Mouse (Mus musculus) adrenal gland, postnatal 14 days (tissue): Measurements from ENCODE around the gene Wiz. TPM values are rescaled to one million over a fixed set of nuclear protein-coding genes. Genes with fewer than 3 reads are reported as not detected.

Experiments
- DNase-seq: peaks from one replicate; pipeline ENCODE4 v3.0.0; 2021; ENCODE audit warnings: mixed read lengths
- long read RNA-seq, 2 experiments: library from polyadenylated mRNA; stranded (forward); transcript quantifications; one replicate each; pipeline ENCODE4 v2.0.0; 2021
- total RNA-seq: library from RNA; stranded (reverse); gene quantifications from 2 replicates; pipeline ENCODE4 v1.2.3, GENCODE M21; 2021

The Wiz gene
- total RNA-seq = 41.8 and 47.9 TPM in 2 replicates
- long read RNA-seq, experiment 1, full-length matches to known transcripts = 13 of 44 reads
- long read RNA-seq, experiment 1, partial matches to known transcripts = 11 of 44 reads
- long read RNA-seq, experiment 1, other reads (novel, unspliced or antisense) = 20 of 44 reads
- long read RNA-seq, experiment 2, full-length matches to known transcripts = 7 of 27 reads
- long read RNA-seq, experiment 2, partial matches to known transcripts = 14 of 27 reads
- long read RNA-seq, experiment 2, other reads (novel, unspliced or antisense) = 6 of 27 reads

DNA sequence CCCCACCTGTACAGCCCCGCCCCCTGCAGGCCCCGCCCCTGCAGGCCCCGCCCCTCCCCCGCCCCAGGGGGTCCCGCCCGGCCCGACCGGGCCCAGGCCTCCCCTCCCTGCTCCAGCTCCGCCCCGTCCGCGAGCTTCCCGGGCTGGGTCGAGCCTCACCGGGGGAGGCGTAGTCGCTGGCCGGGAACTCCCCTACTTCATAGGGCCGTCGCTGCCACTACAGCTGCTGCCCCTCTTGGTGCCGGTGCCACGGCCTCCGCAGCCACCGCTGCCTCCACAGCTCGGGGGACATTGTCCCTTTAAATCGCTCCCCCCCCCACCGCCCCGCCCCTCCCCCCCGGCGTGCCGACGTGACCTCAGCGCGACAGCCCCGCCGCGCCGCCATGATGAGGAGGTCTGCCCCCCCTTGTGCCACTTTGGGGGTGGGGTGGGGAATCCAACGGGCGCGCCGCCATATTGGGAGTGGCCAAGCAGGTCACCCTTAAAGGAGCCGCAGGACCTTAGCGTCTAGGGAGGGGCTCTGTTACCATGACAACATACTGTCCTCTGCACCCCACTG, at the start of gene Wiz:
TSS of gene Wiz (minus strand) at position 339 of the 559 bp plus-strand sequence.
- DNase-seq = peak; percentile 98

DNA sequence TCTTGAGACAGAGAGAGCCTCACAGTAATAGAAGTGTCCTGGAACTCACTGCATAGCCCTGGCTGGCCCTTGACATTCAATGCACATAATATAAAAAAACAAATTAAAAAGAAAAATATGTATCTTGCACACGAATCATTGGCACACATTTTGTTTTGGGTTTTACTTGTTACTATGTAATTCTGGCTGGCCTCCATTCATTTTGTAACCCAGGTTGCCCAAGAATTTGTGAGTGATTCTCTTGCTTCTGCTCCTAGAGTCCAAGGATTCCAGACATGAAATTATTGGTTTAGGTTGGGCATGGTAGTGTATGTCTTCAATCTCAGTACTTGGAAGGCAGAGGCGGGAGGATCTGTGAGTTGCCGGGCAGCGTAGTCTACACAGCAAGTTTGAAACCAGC, 47.9 kb upstream of the Wiz start:
- peak; percentile 38 for DNase-seq

DNA sequence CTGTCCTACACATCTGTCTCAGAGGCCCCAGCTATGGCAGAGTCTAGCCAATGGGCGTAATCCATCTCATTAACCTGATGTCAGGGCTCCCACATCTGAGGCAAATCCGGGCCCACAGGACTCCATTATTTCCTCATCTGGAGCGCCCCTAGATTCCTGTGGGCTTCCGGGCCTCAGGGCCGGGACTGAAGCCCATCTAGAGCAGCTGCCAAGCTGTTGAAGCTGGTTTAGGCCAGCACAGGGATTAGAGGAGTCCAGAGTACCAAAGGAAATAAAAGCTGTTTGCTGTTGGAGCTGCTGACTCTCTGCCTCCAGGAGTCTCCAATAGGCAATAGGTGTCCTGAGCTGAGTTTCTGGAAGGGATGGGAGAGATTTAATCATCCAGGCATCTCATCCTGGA, 45.9 kb upstream of the Wiz start:
- no peak for DNase-seq

DNA sequence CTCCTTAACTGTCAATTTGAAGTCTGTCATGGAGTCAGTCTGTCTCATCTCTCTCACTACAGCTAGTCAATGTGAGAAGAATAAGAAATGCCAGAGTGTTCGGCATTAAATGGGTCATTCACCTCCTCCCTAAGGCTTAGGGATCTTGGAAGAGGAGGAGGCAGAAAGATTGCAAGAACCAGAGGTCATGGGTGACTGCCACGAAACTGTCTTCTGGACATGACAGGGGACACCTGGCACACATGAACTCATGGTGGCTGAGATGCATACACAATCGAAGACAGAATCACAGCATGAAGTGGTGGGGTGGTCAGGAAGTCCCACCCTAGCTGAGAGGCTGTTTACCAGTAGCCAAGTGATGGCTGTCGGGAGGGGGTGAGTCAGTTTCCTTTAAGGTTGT, 45.1 kb upstream of the Wiz start:
- no peak for DNase-seq

DNA sequence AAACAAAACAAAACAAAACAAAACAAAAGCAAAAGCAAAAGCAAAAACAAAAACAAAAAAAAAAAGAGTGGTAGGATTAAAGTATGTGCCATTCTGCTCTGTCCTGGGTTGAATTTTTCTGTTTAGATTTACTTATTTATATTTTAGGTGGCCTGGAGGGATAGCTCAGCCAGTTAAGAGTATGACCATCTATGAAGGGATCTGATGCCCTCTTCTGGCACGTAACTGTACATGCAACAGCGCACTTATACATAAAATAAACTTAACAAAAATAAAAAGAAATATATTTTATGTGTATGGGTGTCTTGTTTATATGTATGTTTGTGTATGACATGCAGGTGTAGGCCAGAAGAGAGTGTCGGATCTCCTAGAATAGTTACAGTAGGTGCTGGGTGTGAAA, 42.7 kb upstream of the Wiz start:
- no peak for DNase-seq

DNA sequence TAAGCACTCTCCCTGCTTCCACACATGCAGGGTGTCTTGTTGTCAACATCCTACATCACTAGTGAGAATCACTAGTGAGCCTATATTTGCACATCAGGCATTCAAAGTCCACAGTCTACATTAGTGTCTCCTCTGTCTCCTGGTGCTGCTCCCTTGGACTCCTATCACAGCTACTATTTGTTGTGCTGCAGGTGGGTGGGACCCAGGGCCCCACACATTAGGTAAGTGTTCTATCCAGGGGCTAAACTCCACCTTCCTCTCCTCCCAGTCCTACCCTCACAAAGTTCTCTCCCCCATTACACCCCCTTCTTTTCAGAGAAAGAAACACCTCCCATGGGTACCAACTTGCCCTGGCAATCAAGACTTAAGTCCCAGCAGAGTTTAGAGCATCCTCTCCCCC, 37.4 kb upstream of the Wiz start:
- DNase-seq = no peak

DNA sequence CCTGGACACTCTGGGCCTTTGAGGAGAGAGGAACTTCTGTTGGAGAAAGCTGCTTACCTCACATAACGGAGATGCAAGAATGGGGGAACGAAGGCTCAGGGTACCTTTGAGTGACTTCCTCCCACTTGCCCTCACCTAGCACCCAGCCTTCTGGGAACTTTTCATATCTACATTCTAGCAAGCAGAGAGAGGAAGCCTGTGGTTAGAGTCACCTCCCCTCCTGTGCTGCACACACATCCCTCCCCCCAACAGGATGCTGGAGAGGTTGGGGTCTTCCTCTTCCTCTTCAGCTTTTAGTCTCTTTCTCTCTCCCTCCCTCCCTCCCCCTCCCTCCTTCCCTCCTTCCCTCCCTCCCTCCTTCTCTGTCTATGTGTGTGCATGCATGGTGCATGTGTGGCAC, 34.8 kb upstream of the Wiz start, which contains the start of gene Pglyrp2:
TSS of gene Pglyrp2 (minus strand) at position 134 of the 400 bp plus-strand sequence.
- no peak for DNase-seq

DNA sequence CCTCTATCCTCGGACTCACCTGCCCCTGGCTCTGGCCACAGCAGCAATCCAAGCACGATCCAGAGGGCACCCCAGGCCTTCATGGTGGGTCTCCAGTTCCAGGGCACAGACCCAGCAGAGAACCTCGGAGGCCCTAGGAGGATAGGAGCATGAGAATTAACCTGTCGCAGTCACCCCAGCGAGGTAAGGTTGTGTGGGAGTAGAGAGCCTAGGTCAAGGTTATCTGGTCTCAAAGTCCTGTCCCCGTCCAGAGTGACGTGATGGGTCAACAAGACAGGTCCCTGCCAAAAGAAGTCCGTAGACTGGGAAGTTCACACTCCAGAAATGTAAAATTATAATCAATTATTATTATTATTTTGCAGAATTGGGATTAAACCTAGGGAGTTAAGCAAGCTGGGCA, 31.5 kb upstream of the Wiz start:
- DNase-seq = no peak

DNA sequence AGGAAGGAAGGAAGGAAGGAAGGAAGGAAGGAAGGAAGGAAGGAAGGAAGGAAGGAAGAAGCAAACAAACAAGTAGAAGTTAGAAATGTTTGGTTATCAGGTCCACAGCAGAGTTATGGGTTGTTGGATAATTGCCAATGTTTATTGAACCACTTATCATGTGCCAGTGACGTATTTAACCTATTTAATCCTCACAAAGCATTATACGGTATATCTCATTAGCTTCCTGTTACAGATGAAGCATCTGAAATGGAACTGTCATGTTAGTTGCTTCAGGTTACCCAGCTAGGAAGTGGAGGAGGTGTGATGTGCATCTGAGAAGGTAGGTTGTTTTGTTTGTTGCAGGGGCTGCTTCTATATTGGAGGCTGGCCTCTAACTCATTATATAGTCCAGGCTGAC, 30.8 kb upstream of the Wiz start:
- no peak for DNase-seq

DNA sequence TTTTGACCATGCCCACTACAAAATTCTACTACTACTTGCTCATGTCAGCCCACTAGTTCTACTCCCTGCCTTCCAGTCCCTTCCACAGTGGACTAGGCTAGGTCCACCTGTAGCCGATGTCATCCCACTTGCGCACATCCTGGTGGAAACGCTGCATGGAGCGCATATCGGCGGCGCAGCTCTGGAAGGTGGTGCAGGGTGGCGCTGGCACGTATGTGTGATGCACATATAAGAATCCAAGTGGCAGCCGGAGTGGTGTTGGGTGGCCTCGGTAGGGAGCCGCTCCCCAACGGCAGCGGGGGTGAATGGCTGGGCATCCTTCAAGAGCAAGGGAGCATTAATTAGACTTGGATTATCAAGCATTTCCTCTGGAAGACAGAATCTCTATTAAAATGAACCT, 27.5 kb upstream of the Wiz start:
- no peak for DNase-seq

DNA sequence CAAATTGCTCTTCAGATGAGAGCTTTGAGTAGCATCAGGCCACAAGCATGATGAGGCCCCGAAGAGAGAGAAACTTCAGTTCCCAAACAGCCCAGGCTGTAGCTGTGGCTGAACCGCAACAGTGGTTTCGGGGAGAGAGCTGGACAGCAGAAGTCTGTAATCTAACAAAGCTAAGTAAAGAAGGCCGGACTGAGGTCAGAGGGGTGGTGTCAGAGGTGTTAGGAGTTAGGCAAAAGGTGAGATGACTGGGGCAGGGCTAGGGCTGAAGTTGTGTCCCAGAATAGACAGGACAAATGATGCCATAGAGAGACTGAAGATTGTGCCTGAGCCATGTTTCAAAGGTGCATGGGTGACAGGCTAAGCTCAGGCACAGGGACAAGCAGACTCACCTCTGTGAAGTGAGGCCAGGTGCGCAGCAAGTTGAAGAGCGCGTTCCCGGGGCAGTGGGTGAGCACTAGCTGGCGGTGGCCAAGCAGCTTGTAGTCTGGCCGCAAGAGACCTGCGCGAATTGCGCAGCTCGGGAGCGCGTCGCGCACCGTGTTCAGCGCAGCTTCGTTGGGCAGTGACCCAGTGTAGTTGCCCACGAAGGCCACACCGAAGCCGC, 26.3 kb upstream of the Wiz start:
- DNase-seq = no peak

DNA sequence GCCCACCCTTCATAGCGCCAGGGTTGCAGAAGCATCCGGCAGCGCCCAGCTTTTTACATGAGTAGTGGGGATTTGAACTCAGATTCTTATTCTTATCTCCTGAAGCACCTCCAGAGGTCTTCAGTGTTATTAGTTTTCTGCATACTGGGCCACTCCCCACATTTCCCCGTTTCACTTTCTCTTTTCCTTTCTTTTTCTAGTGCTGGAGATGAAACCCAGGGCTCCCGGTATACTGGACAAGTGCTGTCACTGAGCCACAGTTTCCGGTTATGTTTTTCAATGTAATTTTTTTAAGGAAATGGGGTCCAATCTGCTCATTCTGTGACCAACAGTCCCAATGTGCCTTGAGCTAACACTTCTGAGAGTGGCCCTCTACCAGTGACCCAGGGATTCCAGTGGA, 22.7 kb upstream of the Wiz start:
- DNase-seq = no peak

DNA sequence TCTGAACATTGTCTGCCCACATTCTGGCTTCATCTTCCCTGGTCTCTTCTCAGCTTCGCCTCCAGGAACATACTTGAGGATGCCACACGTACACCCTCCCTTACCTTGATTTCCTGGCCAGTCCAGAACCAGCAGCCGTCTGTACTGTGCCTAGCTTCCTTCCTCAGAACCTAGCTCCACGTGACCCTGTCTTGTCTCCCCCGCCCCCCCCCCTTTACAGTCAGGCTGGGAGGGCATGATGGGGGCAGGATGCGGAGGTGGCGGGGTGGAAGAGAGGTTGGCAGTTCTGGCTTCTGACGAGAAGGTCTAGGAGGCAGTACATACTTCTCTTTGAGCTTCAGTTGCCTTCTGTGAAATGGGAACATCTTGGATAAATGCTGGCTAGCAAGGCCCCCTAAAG, 14.2 kb upstream of the Wiz start, which contains the start of gene Rasal3:
TSS of gene Rasal3 (minus strand) at position 167 of the 400 bp plus-strand sequence.
- DNase-seq = no peak

DNA sequence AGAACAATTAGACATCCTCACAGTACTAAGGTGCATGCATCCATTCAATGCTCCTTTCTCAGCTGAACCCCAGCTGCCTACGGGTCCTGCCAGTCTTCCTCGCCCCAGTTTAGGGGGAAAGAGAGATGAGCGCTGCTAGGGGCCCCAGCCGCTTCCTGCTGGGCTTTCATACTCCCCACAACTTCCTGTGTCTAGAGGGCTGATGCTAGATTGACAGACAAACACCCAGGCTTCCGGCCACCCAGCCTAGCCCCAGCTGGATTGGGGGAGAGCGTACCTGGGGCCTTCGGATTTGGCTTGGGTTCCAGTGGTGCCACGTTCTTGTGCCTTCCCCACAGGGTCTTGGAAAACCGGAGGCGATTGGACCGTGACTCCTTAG, 13.5 kb upstream of the Wiz start:
- DNase-seq = no peak

DNA sequence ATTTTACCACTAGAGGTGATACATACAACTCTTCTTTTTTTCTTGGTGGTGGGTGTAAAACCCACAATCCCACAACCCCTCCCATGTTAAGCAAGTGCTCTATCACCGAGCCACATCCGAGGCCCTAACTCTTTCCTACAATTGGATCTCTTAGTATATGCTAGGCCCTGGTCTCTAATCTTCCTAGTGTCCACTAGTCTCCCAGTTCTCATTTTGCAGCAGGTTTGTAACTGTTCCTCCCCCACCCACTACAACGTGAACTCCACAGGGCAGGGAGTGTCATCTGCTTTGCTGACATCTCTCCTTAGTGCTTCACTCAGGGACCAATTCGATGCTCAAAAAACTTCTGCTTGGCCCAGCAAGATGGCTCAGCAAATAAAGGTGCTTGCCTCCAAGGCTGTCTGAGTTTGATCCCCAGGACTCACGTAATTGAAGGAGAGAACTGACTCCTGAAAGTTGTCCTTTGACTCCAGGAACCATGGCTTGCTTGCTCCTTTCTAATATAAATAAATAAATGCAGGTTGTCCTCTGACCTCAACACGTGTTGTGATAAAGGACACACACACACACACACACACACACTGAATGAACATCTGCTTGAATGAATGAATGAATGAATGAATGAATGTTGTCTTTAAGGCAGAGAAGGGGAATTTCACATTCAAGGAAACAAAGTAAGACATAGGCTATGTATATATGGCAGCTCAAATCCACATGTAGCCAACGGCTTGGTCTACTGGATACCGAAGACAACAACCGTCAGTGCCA, 13.0 kb upstream of the Wiz start:
- no peak for DNase-seq

DNA sequence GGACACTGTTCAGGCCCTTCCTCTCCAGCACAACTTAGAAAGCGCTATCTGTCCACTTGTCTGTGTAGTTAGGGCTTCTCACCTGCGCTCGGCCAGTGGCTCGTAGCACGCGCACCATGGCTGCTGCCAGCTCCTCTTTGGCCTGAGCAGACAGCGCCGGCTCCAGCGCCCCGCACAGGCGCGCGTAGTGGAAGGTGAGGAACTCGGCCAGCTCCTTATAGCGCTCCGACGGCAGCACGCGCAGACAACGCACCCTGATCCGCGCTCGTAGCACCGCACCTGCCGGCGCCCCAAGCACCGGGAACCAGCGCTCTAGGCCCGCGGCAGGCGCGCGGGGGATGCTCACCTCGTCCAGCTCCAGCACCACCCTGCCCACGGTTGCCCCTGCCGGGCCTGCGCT, 7.0 kb upstream of the Wiz start:
- no peak for DNase-seq

DNA sequence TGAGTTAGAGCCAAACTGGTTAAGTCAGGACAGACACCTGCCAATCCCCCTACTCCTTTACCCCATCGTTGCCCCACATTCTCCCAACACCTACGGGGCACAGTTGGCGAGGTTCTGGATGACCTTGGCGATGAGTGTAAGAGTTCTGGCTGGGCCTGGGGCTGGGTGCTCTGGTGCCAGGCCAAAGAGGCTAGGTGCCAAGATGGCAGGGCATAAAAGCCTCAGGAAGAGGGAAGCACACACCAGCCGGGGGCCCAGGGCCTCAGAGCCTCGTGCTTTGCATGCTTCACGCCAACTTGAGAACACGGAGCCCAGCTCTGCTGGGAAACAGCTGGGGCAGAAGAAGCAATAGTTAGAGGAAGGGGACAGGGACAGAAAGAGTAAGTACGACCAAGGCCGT, 4.7 kb upstream of the Wiz start:
- DNase-seq = peak; percentile 48

DNA sequence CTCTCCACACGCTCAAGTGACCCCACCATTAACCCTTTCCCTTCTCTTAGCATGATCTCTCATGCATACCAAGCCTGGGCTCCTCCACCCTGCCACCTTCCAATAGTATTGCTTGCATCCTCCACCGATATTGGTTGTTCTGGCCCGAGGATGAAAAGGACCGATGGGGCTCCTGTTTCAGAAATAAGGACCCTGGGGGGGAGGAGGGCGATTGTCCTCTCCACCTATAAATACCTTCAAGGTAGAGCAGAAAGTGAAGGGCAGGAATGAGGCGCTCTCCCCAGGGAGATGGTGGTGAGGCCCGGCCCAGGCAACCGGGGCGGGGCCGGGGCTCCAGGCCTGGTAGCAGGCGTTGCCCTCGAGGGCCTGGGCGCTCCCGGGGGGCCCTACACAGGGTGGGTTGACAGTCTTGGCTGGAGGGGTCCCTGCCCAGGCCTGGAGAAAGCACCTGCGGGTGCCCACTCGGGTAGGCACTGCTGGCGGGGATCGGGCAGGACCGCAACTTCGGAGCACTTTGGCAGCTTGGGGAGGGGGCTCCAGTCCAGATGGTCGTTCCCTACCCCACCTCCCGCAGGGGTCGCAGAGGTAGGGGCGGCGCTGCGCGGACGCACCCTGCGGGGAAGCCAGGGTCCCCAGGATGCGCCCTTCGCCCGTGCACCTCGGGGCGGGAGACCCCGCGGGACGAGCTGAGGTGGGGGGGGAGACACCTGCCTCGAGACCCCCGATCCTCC, 704 bp downstream of the Wiz start:
- DNase-seq = peak; percentile 60

DNA sequence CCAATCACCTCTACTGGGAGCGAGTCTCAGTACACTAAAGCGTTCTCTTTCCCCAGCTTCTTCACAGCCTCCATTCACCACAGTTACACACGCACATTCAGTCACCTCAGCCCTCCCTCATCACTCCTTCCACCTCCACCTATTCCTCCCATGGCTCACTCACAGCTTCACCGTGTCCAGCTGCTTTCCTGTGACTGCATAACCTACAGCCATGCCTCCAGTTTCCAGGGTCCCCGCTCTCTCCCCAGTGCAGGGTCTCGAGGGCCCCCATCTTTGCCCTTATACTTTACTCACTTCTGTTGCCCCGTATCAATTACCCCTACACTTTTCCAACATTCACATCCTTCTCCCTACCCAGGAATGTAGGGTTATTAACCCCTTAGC, 1.3 kb downstream of the Wiz start:
- DNase-seq = no peak

DNA sequence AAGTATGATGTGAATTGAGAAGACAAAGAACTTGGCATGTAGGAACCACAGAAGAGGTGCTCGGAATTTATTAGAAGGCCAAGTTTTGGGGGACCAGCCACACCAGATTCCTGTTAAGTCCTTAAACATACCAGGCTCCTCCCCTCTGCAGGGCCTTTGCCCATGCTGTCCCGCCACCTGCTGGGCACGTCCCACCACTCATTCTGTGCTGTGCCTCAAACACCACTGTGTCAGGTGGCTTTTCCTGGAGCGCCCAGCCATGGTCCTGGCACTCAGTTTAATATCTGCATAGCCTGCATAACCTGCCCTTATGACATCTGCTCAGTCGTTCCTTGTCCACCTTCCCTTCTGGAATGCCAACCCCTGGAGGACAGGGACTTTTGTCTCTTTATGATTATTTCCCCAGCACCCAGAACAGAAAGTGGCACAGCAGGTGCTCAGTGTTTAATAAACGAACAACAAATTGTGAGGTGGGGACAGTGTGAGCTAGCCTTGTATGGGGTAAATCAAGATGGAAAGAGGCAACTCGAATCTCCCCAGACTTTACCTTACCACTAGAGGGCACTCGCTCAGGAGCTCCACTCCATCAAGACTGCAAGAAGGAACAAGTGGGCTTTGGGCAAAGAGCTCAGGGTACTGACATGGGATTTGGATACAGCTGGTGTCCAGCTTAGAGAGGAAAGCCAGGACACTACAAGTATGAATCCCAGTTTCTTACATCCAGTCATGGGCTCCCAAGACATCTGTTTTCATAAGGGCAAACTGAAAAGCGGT, 2.4 kb downstream of the Wiz start:
- peak; percentile 43 for DNase-seq

DNA sequence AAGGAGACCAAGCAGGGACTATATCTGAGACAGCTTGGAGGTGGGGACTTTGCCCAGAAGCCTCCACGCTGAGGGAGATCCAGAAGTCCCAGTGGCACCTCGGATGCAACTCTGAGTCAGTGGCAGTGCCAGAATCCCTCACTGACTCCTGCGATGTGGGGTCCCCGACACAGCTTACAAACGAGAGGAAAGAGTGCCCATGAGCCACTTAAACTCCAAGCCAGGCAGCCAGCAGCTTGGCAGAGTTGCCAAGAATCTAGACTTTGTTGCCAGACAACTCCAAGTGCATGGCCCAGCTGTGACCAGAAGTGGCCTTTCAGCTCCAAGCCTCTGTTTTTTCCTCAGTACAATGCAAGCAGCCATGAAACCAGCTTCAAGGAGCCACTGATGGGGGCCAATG, 5.6 kb downstream of the Wiz start:
- no peak for DNase-seq

DNA sequence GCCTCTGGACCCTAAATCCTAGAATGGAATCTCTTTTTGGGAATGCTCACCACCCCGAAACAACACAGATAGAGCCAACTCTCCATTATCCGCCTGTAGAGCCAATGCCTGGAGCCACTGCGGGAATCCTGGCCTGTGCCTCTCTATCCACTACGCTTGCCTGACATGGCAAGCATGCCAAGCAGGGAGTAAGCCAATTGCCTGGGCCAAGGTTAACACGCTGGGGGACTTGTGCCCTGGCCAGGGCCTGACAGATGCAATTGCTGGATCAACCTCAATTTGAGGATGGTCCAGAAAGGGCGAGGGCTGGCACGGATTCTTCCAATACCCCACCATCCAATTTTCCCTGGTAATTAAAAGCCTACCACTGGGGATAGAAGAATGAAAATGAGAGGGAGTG, 6.7 kb downstream of the Wiz start:
- peak; percentile 65 for DNase-seq
